ENCODE assay signal across 8 mouse cellular contexts in genomic region chr16:30389831-30390649, GRCm38 (mm10). TPM values are rescaled to one million over a fixed set of nuclear protein-coding genes. Genes with fewer than 3 reads are reported as not detected.
DNase-seq lines count a peak whose midpoint lies in the region; ATAC-seq lines count a peak whose summit lies in the region.

No protein-coding gene starts in this region.

- peak; percentile 65 for ATAC-seq in granulocyte monocyte progenitor cell, adult 5-6 weeks (replicated peaks; ENCODE audit: poor library complexity, severe bottlenecking)

- peak; percentile 18 for DNase-seq in layer of hippocampus, adult 9-11 months
- DNase-seq in layer of hippocampus, postnatal 14 days (ENCODE audit: low spot score in 2 of 2), result no peak
- DNase-seq in liver, result peak; percentile 17
- peak; percentile 10 to 24 for DNase-seq in monocyte, adult 2 months (ENCODE audit: low read depth in 1 of 2, low spot score in 2 of 2)
- DNase-seq in adrenal gland, postnatal 14 days, result no peak
- no peak for DNase-seq in right cerebral cortex, adult 18-20 months
- no peak for DNase-seq in frontal cortex, postnatal 14 days (ENCODE audit: low spot score in 2 of 2)

RNA-seq across cellular contexts. Expression of gene Atp13a3, which starts 15.7 kb away (rescaled TPM):
- 10 to 100 TPM; 65.0 to 70.9 TPM for total RNA-seq in layer of hippocampus, postnatal 14 days (2021)
- total RNA-seq in granulocyte monocyte progenitor cell, adult 5-6 weeks (2014; fragmentation: Nextera tagmentation), result 87.1 and 94.5 TPM in 2 replicates
- 74.9 and 93.0 TPM in 2 replicates for total RNA-seq in granulocyte monocyte progenitor cell, adult 5-6 weeks (2017)
- 87.9 and 91.7 TPM in 2 replicates for total RNA-seq in adrenal gland, postnatal 14 days (2021)

Comparison
In these comparisons a context has a peak if more than half of its experiments do, and no peak if none do; other contexts are left out.
1. DNase-seq: peak in layer of hippocampus, adult 9-11 months (single experiment), liver (single experiment) and monocyte, adult 2 months (2 of 2); none in layer of hippocampus, postnatal 14 days (0 of 2), adrenal gland, postnatal 14 days (single experiment), right cerebral cortex, adult 18-20 months (single experiment) and frontal cortex, postnatal 14 days (0 of 2).